Mouse (Mus musculus): ENCODE measurements around the gene Olfr665.
"Not testable (repeated sequence)": the region's sequence is repeated elsewhere in the genome, so short reads cannot be mapped to it uniquely, and the experiment has no call there.

Gene Olfr665
- long read RNA-seq, experiment 1, result 0 reads
- long read RNA-seq, experiment 2, result 0 reads

DNA sequence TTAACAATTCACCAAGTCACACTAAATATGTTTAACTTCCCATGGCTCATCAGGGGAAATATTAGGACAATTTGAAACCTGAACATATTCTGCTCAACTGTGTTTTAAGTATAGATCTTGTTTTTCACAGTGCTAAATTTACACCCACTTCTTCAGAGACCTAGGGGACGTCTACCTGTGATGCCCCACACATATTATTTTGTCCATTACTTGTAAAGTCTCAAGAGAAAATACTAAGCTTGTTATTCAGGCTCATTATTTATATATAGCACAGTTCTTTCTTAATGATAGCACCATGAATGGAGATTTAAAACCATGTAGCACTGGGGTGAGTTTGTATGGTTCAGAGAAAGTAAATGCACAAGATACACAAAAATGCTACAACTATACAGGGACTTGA, at the start of gene Olfr665:
Gene Olfr665 (plus strand): TSS at position 301 of the 400 bp plus-strand sequence.
- intact Hi-C loops (cut with DNase I), result no loop called here

DNA sequence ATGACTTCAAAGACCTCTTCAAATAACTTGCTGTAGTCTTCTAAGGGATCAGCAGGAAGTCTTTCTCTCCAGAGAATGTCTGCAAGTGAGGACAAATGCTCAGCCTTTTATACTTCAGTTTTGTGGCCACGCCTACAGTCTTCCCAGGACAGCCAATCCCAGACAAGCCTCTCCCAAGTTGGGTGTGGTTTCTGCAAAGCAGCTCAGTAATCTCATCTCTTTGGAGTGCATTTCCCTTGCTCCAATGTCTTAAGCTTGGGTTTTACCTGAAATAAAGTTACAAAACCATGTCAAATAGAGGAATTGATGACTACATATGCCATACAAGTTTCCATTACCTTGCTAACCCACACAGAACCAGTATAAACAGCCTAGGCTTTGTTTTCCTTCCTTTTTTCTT, 35.3 kb upstream of the Olfr665 start, which contains the start of gene Usp17lb:
Gene Usp17lb (minus strand): TSS at position 101 of the 400 bp plus-strand sequence.
- intact Hi-C loops (cut with DNase I), result no loop called here

DNA sequence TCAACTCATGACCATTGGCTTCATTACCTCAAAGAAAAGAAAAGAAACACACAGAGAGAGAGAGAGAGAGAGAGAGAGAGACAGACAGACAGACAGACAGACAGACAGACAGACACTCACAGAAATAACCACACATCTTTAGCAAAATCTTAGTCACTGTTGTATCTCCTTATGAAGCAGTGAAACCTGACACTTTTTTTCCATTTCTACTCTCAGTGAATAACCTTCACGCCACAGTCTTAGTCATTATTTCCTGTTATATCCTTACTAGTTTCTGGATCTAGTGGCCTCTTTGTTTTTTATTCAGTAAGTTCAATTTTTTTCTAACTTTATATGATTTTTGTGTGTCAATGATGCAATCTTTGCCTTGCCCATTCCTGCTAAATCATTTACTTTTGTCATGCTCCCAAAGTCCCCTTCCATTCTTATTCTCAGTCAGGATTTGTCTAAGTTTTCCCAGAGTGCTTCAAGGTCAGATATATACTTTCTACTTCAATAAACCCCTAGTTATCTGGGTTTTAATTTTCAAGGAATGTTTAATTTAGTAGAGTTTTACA, 34.0 kb upstream of the Olfr665 start:
- intact Hi-C loops (cut with DNase I), result no loop called here

DNA sequence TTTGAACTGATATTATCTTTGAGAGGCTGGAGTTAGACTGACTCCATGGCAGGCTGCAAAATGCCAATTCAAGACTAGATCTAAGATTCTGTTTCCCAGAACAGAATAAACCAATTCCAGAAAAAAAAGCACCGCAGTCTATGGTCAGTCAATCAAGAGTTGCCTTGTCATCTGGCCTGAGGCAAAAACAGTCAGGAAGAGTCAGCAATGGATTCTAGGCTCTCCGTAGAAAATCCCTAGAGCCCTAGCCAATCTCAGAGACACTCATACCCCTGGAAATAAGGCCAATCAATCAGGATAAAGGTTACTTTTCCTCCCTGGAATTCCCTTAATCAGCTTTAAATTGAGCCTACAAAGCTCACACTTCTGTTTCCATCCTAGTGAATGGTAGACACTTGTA, 26.3 kb upstream of the Olfr665 start:
- intact Hi-C loops (cut with DNase I), result not testable (repeated sequence)

DNA sequence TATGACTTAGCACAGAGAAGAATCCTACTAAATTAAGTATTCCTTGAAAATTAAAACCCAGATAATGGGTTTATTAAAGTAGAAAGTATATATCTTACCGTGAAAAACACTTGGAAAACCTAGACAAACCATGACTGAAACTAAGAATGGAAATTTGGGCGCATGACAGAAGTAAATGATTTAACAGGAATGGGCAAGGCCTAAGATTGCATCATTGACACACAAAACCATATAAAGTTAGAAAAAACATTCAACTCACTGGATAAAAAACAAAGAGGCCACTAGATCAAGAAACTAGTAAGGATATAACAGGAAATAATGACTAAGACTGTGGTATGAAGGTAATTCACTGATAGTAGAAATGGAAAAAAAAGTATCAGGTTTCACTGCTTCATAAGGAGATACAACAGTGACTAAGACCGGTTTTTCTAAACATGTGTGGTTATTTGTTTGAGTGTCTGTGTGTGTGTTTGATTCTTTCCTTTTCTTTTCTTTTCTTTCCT, 22.5 kb upstream of the Olfr665 start:
- intact Hi-C loops (cut with DNase I), result no loop called here

DNA sequence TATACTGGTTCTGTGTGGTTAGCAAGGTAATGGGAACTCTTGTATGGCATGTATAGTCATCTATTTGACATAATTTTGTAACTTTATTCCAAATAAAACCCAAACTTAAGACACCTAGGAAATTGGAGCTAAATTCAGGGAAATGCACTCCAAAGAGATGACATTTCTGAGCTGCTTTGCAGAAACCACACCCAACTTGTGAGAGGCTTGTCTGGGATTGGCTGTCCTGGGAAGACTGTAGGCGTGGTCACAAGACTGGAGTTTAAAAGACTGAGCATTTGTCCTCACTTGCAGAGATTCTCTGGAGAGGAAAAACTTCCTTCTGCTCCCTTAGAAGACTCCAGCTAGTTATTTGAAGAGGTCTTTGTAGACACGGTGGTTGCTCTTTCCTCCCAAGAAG, 21.1 kb upstream of the Olfr665 start, which contains the start of gene Usp17la:
Gene Usp17la (plus strand): TSS at position 301 of the 400 bp plus-strand sequence.
- intact Hi-C loops (cut with DNase I), result not testable (repeated sequence)

DNA sequence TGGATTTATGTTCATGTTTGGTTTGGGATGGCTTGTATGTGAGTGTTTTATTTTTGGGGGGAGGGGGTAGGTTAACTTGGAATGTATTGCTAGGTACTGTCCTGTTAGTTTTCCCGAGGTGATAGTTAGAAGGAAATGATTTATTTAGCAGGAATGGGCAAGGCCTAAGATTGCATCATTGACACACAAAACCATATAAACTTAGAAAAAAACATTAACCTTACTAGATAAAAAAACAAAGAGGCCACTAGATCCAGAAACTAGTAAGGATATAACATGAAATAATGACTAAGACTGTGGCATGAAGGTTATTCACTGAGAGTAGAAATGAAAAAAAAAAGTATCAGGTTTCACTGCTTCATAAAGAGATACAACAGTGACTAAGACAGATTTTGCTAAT, 20.1 kb upstream of the Olfr665 start:
- intact Hi-C loops (cut with DNase I), result no loop called here

DNA sequence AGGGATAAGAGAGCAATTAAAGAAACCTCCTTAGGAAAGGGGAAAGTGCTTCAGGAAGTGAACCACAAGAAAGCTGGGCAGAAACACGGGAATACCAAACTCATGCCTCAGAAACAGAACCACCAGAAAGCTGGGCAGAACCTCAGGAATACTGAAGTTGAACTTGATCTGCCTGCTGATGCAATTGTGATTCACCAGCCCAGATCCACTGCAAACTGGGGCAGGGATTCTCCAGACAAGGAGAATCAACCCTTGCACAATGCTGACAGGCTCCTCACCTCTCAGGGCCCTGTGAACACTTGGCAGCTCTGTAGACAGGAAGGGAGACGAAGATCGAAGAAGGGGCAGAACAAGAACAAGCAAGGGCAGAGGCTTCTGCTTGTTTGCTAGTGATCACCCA, 16.4 kb upstream of the Olfr665 start:
- intact Hi-C loops (cut with DNase I), result no loop called here

DNA sequence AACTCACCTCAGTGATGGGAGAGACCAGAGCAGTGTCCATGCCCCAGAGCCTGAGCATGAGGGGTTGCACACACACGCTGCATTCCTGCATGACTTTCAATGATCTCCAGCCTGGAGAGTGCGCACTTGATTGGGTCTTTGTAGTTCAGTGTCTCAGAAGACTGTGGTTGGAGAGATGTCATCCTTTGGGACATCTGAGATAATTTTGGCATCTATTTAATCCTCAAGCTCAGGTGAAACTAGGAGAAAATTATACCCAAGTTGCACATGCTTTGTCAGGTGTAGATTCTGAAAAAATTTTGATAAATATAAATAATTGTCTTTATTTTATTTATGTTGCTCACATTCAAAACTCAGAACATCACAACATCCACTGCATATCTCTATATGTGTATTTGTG, 18.0 kb downstream of the Olfr665 start, which contains the start of gene Olfr666:
Gene Olfr666 (minus strand): TSS at position 101 of the 400 bp plus-strand sequence.
- intact Hi-C loops (cut with DNase I), result no loop called here

DNA sequence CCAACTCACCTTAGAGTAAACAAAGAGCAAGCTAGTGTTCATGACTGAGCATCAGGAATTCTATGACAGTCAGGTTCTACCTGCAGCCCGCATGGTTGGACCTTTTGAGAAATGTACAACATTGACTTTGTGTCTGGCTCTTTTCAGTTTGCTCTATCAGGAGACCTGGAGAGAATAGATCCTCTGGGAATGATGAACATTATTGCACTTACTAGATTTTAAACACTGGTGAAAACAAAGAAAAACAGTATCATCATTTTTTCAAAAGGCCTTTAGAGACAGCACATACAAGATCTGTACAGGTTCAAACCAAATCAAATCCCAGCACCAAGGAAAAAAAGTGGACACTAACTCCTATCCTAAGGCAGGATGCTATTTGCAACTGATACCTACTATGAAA, 43.6 kb downstream of the Olfr665 start, which contains the start of gene Olfr667:
Gene Olfr667 (minus strand): TSS at position 101 of the 400 bp plus-strand sequence.
- intact Hi-C loops (cut with DNase I), result no loop called here

DNA sequence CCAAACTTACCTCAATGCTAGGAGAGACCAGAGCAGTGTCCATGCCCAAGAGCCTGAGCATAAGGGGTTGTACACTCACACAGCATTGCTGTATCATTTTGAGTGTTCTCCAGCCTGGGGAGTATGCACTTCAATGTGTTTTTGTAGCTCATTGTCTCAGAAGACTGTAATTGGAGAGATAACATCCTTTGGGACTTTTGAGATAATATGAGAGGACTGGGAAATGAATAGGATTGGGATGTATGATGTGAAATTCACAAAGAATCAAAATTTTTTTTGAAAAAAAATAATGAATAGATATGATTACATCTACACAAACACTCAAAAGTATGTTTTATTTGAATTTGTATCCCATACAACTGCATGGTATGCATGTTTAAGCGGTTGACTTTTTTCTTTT, 50.1 kb downstream of the Olfr665 start, which contains the start of gene Olfr668:
Gene Olfr668 (minus strand): TSS at position 101 of the 400 bp plus-strand sequence.
- intact Hi-C loops (cut with DNase I), result no loop called here

Data from adrenal gland (tissue).